Mouse (Mus musculus) spleen, adult 2 months (tissue): ENCODE measurements at regions not wholly inside any gene's neighbourhood (a gene's known extent, or its start where the extent isn't known, plus 50 kb on each side); places are given as distances from the start of the nearest gene placed in this dataset.

Experiments used
- DNase-seq, 2 experiments: peaks; one replicate each; pipeline versions ENCODE4 v3.0.0 to v3.0.0-alpha.2; 2012 to 2021; ENCODE audit warnings: low spot score in 2 of 2, low read depth in 1 of 2
- H3K27ac ChIP-seq: fragments of 200-500 bp; 2 replicates; pipeline ENCODE4 v1.5.1; 2012; ENCODE audit warnings: low read length, inconsistent platforms; ENCODE audit not compliant: insufficient read depth
- H3K27me3 ChIP-seq: fragments of 200-500 bp; 2 replicates; pipeline ENCODE4 v1.6.1; 2012; ENCODE audit warnings: mild to moderate bottlenecking, moderate library complexity, low read length, inconsistent platforms; ENCODE audit not compliant: control insufficient read depth, insufficient read depth
- H3K36me3 ChIP-seq: fragments of 200-500 bp; 2 replicates; pipeline ENCODE4 v1.6.1; 2012; ENCODE audit warnings: mild to moderate bottlenecking, low read length, inconsistent platforms; ENCODE audit not compliant: control insufficient read depth, insufficient read depth
- H3K4me1 ChIP-seq: fragments of 200-500 bp; 2 replicates; pipeline ENCODE4 v1.6.1; 2011; ENCODE audit warnings: inconsistent platforms; ENCODE audit not compliant: control insufficient read depth, insufficient read depth, insufficient read length
- H3K4me3 ChIP-seq: fragments of 200-500 bp; 2 replicates; pipeline ENCODE4 v1.5.1; 2011; ENCODE audit warnings: mild to moderate bottlenecking, inconsistent platforms; ENCODE audit not compliant: insufficient read depth, insufficient read length; ENCODE audit errors: extremely low read depth
- CTCF ChIP-seq: fragments of 200-500 bp; IDR thresholded peaks from 2 replicates; pipeline ENCODE4 v1.5.1; 2011; ENCODE audit warnings: mild to moderate bottlenecking, inconsistent platforms; ENCODE audit not compliant: insufficient read depth, insufficient read length, insufficient replicate concordance; ENCODE audit errors: extremely low read depth
- POLR2A ChIP-seq: fragments of 200-500 bp; IDR thresholded peaks from 2 replicates; pipeline ENCODE4 v1.6.1; 2011; ENCODE audit warnings: low read depth, low read length, inconsistent platforms
- WGBS: fragments of 180-500 bp; shearing (Covaris S2); methylation state at CpG from one replicate; pipeline ENCODE4 v1.1.7; 2018; 5-methylcytosine and 5-hydroxymethylcytosine counted together

GRCm38 (mm10) chr13:28512573-28513334 lies 255.4 kb downstream of the Gm11361 start:
- Histone ChIP-seq H3K4me1 (peaks cover 3% of the 10 kb centered on the region; the same call in 1 of the 2 replicates), H3K36me3 (no peaks in the 10 kb centered on the region), H3K27me3 (no peaks in the 10 kb centered on the region), H3K4me3 (0 out of 2 replicates have a peak overlapping the region, but pooled peaks have one; percentile 3), H3K27ac (no peak overlapping the region)
- peak; percentile 57 to 73 for DNase-seq
- no peak for TF ChIP-seq CTCF
- TF ChIP-seq POLR2A: no peak
- WGBS: 12% methylated on average over 11 of the region's 11 CpGs

GRCm38 (mm10) chr13:28508184-28508583 lies 250.9 kb downstream of the Gm11361 start:
- H3K4me3 ChIP-seq: no peak overlapping the region
- peaks cover 3% of the 10 kb centered on the region; the same call in 1 of the 2 replicates for H3K4me1 ChIP-seq
- no peaks in the 10 kb centered on the region for H3K36me3 ChIP-seq
- no peaks in the 10 kb centered on the region for H3K27me3 ChIP-seq
- 87% methylated on average over 2 of the region's 2 CpGs for WGBS
- no peak overlapping the region for H3K27ac ChIP-seq
- TF ChIP-seq CTCF: no peak
- no peak for DNase-seq

- Histone ChIP-seq H3K4me3 (no peak overlapping the region), H3K27me3 (no peaks in the 10 kb centered on the region), H3K36me3 (no peaks in the 10 kb centered on the region), H3K4me1 (peaks cover 6% of the 10 kb centered on the region), H3K27ac (no peak overlapping the region; the same call in 1 of the 2 replicates)
- no peak for TF ChIP-seq CTCF
- no peak for TF ChIP-seq POLR2A
- 73% methylated on average over 5 of the region's 5 CpGs for WGBS
- DNase-seq: no peak
These were observed 250.5 kb downstream of the Gm11361 start for GRCm38 (mm10) chr13:28507783-28508182.

- DNase-seq: no peak
- H3K4me3 ChIP-seq: no peak overlapping the region
- no peak overlapping the region for H3K27ac ChIP-seq
- H3K36me3 ChIP-seq: no peaks in the 10 kb centered on the region
- whole genome bisulfite sequencing: 88% methylated on average over 3 of the region's 3 CpGs
- no peak for TF ChIP-seq POLR2A
- TF ChIP-seq CTCF: no peak
- no peaks in the 10 kb centered on the region for H3K27me3 ChIP-seq
- H3K4me1 ChIP-seq: peaks cover 7% of the 10 kb centered on the region
These were observed 247.0 kb downstream of the Gm11361 start for GRCm38 (mm10) chr13:28504340-28504739.

GRCm38 (mm10) chr13:28502171-28502570 lies 244.8 kb downstream of the Gm11361 start:
- peaks cover 7% of the 10 kb centered on the region for H3K4me1 ChIP-seq
- WGBS: 6% methylated on average over 2 of the region's 2 CpGs
- H3K27me3 ChIP-seq: no peaks in the 10 kb centered on the region
- H3K4me3 ChIP-seq: no peak overlapping the region
- DNase-seq: peak; percentile 63 to 70
- H3K36me3 ChIP-seq: no peaks in the 10 kb centered on the region
- TF ChIP-seq CTCF: no peak
- TF ChIP-seq POLR2A: no peak
- peak overlapping the region; percentile 45; the same call in 1 of the 2 replicates for H3K27ac ChIP-seq

GRCm38 (mm10) chr13:28500697-28501096 lies 243.4 kb downstream of the Gm11361 start:
- Histone ChIP-seq H3K36me3 (no peaks in the 10 kb centered on the region), H3K27ac (no peak overlapping the region), H3K27me3 (no peaks in the 10 kb centered on the region), H3K4me3 (no peak overlapping the region), H3K4me1 (peaks cover 7% of the 10 kb centered on the region)
- 46% methylated on average over 6 of the region's 6 CpGs for WGBS
- DNase-seq: peak in 1 of 2 experiments; percentile 24
- no peak for TF ChIP-seq CTCF
- no peak for TF ChIP-seq POLR2A

GRCm38 (mm10) chr13:28497483-28497882 lies 240.2 kb downstream of the Gm11361 start:
- no peaks in the 10 kb centered on the region for H3K36me3 ChIP-seq
- 86% methylated on average over 4 of the region's 4 CpGs for WGBS
- no peak for TF ChIP-seq CTCF
- H3K27me3 ChIP-seq: no peaks in the 10 kb centered on the region
- H3K27ac ChIP-seq: no peak overlapping the region
- no peak for DNase-seq
- H3K4me3 ChIP-seq: no peak overlapping the region
- peaks cover 2% of the 10 kb centered on the region; the same call in 1 of the 2 replicates for H3K4me1 ChIP-seq
